Mouse (Mus musculus) testis, adult 2 months (tissue): ENCODE data around the gene Gm14226.

Experiments used
- CTCF ChIP-seq: fragments of 200-500 bp; IDR thresholded peaks from 2 replicates; pipeline ENCODE4 v1.5.1; 2012; ENCODE audit warnings: low read depth, mild to moderate bottlenecking, inconsistent platforms, low read length, moderate library complexity; ENCODE audit not compliant: control insufficient read depth, insufficient read depth, insufficient replicate concordance
- POLR2A ChIP-seq: fragments of 200-500 bp; IDR thresholded peaks from 2 replicates; pipeline ENCODE4 v1.6.1; 2012; ENCODE audit warnings: low read depth, mild to moderate bottlenecking, inconsistent platforms, low read length, moderate library complexity; ENCODE audit not compliant: control insufficient read depth

GRCm38 (mm10) chr2:155050108-155050503 is 32.0 kb downstream of the Gm14226 start:
- no peak for TF ChIP-seq CTCF
- no peak for TF ChIP-seq POLR2A
